Mouse (Mus musculus): Measurements from ENCODE around the gene Prr15.
A peak's percentile ranks its signal among the peaks of the same experiment; 100 is the strongest.

The Prr15 gene

DNA sequence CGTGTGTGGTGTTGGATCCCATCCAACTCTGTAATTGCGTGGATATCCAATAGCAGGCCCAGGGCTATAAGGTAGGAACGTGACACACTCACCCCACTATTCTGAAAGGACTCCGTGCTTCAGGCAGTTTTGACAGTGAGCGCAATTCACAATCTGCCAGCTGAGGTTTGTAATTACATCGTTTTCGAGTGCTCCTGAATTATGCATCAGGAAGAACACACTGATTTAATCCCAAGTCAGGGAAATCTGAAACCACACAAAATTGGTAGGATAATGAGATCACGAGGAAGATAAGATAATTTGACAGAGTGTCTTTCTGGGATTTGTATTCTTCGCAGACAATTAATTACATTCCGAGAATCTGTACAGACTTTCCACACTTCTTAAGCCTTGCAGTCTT lies 6.1 kb downstream of the Prr15 start:
- DNase-seq (ENCODE audit: low read depth, low spot score), result peak; percentile 64

DNA sequence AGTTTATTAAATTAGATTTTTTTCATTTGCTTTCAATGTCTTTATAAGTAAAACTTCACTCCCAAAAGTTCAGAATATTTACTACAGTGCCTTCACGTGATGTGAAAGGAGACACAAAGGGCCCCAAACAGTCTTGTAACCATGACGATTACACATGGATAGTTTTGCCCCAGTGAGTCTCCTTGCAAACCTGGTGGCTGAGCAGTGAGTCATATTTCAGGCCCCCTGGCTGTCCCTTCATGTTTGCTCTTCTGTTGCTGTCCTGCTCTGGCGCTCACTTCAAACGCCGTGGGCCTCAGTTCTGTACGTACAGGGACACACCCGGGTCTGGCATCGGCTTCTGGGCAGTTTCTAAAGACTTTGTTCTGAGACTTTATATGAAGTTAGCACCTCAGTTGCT lies 6.6 kb downstream of the Prr15 start:
- no peak for DNase-seq (ENCODE audit: low read depth, low spot score)

DNA sequence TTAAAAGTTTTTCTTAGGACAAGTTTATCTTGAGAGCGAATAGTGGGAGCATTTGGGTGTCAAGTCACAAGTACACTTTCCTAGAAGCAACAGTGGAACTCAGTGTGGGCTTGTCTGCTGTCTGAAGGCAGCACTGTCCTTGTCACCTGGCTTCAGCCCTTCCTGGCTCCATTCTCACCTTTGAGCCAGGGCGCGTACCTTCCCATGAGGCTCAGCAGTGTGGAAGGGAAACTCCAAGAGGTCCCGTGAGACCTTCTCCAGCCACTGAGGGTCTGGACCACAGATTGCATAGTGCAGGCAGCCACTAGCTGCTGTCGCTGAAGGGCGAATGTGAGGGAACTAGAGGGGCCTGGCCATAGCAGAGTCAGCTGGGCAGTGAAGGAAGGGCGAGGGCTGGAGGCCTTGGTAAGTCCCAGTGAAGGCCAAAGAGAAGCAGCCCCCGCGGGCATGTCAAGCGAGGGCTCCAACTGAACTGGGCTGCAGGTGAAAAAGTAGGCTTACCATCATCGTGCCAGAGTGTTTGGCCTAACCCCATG lies 7.5 kb downstream of the Prr15 start:
- no peak for DNase-seq (ENCODE audit: low read depth, low spot score)

DNA sequence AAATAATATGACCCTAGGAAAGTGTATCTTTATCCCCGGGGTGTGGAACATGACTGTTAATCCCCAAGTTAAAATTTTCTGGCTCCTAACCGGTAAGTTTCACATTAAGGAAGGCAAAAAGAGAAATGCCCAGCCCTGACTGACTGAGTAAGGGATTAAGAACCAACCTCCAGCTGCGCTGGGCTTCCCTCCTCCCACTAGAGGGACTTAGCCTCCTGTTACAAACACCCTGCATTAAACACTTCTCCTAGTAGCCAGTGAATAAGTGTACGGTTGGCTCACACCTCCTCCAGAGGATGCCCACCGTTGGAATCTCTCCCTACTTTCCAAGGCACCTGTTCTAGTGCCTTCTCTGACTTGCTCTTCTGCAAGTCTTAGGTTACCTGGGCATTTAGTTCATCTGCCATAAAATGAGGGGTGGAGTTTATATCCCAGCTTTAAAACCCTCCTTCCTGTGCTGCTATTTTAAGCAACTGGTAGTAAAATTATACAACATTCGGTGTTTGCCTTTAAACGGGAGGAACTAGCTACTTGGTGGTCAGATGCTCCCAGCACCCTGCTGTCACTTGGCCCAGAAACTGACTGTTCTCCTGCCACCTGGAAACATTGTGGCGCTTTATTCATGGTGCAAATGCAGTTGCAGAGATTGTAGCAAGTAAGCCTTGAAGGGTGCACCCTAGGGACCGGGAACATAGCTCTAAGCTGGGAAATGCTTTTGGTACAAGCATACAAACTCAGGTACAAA lies 8.2 kb downstream of the Prr15 start:
- no peak for DNase-seq (ENCODE audit: low read depth, low spot score)

DNA sequence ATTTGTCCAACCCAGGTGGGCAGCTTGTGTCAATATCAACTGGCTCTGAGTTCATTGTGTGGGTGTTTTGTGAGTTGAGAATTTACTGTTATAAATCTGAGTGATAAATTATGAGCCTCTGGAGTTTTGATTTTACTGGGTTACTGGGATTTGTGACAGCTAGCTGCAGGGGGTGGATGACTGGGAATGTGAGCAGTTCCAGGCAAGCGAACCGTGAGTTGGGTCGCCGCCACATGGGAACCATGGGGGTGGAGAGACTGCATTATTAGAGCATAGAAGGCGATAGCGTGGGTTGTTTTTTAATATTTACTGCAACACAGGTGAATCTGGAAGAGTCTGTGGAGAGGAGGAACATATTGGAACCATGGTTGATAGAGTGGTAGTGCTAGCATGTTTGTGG lies 11.7 kb downstream of the Prr15 start:
- DNase-seq (ENCODE audit: low read depth, low spot score), result no peak

DNA sequence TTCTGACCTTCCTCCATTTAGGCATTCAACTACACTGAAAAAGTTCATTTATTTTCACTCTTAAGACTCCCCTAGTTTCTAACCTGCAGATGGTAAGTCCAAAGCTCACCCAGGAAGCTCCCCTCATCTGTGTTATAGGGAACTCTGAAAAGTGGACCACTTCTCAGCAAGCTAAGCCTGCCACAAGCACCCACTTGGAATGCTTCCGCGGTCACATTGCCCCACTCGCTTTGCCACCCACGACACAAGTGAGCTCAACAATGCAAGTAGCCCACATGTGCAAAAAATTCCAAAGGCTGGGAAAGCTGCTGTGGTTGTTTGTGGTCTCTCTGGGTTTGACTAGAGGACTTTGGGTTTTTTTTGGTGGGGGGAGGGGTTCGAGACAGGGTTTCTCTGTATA lies 15.5 kb downstream of the Prr15 start:
- DNase-seq (ENCODE audit: low read depth, low spot score), result no peak

DNA sequence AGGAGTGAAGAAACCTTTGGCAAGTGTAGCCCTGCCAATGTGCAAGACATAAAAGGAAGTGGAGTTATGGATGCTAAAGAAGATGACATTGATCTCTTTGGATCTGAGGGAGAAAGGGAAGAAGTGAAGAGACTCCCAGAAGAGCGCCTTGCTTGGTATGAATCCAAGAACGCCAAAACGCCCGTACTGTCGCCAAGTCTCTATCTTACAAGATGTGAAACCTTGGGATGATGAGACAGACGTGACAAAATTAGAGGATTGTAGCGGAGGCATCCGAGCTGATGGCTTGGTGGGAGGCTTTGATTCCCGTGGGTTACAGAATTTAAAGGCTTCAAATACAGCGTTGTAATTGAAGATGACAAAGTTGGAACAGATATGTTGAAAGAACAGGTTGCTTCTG lies 16.6 kb downstream of the Prr15 start:
- no peak for DNase-seq (ENCODE audit: low read depth, low spot score)

DNA sequence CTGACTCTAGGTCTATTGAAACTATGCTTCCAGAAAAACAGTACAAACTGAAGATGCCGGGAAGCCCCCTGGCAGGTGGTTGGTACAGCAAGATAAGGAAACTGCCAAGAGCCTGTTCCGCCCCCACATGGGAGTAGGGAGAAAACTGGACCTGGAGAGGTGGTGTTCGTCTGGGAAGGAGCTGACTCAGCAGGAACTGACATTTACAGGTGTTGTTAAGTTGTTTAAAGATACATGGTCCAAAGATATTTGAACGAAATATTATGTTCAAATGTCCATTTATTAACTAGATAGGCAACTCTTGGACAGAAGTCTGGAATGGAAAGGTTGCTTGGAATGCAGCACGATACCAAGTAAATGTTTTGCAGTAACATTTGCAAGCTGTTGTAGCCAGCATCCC lies 26.2 kb downstream of the Prr15 start:
- no peak for DNase-seq (ENCODE audit: low read depth, low spot score)

DNA sequence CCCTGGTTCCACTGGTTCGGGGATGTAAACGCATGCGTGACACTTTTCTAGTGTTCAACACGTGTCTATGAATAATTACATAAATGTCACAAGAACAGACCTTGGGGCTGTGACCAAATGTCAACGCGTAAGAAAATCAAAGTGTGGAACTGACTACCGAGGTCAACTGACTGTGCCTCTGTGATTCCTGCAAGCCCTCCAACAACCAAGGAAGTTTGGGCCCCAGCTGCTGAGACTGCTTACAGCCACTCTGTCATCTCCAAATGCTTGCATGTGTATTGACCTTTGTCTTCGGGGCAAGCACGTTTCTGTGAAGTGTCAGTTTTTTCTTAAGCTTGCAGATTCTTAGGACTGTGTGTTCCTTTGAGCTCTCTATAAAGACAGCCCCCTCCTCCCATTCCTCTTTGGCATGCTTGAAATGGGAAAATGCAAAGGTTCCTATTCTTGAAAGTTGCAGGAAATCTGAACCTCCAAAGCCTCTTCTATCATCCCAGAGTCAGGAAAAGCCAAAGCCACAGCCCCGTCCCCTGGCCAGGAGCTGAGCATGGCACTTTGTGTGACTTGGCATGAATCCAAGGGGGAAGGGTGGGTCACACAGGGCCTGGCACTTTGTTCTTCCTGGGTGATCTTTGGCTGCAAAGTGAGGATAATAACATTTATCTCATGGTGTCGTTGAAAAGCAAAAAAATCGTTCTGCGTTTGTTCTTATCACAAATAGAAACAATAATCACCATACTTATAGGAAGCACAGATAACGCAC lies 27.5 kb downstream of the Prr15 start:
- DNase-seq (ENCODE audit: low read depth, low spot score), result no peak

DNA sequence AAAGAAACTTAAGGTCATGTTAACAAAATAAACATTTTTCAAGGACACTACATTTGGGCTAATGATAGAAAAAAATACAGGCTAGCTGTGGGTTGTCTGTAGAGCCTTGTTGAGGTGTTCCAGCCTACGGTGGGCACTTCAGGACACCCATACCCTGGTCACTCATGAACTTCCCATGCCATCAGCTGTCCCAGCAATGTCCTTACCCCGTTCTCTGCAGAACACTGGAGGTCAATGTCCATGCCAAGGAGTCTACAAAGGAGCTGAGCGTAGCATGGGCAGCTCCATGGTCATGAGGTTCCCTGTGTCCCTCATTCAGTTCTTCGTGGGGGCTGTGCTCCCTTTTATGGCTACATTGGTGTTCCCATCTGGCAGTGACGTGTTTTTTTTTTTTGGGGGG lies 28.1 kb downstream of the Prr15 start:
- DNase-seq (ENCODE audit: low read depth, low spot score), result no peak

DNA sequence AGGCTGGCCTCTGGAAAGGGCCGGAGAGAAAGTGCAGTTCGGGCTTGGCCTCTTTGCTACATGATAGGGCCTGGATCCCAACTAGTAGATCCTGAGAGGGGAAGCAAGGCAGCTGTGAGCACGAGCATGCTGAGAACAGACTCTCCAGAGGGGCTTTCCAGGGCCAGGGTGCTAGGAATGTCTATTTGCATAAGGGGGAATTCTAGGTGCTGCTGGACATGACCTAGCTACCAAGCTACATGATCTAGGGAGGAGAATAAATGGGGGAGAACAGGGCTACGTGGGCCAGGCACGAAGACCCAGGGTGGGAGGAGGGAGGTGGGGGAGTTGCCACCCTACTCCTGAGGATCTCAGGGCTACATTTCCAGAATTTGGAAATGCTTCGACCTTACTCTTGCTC lies 30.0 kb downstream of the Prr15 start:
- DNase-seq (ENCODE audit: low read depth, low spot score), result no peak

DNA sequence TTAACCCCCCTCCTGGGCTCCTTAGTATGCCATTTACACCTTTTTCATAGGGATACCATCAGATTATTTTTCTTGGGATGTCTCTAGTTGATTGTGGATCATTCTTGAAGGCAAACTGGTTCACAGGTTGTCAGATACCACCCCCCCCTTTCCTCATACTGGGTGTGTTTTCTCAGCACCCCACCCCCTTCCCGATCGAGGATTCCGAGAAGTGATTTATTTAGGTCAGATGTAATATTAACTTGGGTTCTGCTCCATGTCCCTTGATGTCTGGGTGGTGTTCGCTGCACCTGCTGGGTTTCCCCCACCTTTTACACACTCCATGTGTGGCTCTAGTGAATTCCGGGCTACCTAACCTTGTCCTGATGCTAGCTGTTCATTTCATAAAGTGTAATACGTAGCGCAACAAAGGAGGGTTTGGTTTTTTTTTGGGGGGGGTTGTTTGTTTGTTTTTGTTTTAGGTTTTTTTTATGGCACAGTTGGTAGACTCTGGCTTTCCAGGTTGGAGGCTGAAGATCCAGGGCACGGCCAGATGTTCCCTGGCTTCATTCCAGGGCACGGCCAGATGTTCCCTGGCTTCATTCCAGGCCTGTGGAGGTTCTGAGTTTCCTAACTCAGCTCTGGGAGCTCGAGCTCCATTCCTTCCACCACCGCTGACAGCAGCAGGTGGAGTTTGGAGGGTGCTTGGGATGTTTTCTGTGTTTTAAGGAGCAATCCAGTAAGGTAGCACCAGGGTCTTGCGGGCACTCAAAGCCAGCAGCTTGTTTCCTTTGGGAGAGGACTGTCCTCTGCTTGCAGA lies 37.1 kb downstream of the Prr15 start:
- DNase-seq (ENCODE audit: low read depth, low spot score), result no peak

DNA sequence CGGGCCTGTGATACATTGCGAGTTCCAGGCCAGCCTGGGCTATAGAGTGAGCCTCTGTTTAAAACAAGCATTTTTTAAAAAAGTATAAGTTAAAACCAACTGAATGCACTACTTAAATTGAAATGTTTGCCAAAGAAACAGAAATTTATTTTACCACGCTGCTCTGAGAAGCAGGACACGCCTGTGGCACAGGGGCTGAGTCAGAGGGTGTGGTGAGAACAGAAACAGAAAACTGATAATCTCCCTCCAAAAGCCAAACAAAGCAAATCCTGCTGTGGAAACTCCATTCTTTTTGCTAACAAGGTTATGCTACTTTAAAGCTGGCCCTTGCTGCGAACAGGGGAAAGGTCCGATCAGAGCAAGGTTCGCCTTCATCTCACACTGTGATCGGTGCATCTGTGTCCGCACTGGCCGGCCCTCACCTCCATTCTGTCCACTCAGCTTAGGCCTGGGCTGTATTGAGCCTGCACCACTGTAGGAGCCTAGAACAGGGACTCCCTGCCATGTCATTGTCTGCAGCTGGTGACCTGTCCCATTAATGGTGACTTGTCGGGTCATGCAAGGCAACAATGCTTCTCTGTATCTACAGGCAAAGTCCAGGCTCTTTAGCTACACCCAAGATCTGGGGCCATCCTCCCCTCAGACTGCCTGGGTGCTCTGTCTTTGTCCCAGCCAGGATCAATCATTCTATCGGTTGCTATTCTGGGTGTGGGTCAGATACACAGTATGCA lies 38.9 kb downstream of the Prr15 start:
- no peak for DNase-seq (ENCODE audit: low read depth, low spot score)

DNA sequence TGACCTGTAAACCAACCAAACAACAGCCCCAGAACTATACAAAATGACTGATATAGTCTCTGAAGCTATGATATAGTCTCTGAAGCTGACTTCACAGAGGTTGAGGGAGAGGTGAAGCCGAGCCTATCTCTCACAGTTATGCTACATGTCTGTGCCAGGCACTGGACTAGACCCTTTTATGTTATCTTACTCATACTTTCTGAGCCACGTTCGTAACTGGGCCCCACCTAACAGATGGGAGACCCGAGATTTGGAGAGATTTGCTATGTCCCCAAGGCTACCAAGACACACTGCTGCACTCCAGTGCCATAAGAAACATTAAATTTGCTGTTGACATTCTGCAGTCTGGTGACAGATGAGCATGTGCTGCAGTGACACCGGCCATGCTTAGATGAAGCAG lies 41.0 kb downstream of the Prr15 start:
- no peak for DNase-seq (ENCODE audit: low read depth, low spot score)

DNA sequence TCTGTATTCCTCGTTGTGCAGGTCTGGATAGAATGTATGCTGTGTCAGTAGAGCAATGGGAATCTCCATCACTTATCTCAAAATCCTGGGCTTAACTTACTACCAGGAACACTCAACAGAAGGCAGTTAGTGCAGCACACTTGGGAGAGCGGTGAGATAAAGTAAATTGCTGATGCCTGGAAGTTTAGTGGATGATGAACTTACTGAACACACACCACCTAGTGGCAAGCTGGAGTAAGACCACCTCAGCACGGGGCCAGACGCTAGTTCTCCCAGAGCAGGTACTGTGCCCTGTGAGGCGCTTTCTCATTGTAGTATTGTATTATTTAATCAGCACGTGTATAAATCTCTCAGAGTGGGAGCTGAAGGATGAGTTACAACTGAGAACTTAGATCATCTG lies 42.4 kb downstream of the Prr15 start:
- DNase-seq (ENCODE audit: low read depth, low spot score), result no peak

DNA sequence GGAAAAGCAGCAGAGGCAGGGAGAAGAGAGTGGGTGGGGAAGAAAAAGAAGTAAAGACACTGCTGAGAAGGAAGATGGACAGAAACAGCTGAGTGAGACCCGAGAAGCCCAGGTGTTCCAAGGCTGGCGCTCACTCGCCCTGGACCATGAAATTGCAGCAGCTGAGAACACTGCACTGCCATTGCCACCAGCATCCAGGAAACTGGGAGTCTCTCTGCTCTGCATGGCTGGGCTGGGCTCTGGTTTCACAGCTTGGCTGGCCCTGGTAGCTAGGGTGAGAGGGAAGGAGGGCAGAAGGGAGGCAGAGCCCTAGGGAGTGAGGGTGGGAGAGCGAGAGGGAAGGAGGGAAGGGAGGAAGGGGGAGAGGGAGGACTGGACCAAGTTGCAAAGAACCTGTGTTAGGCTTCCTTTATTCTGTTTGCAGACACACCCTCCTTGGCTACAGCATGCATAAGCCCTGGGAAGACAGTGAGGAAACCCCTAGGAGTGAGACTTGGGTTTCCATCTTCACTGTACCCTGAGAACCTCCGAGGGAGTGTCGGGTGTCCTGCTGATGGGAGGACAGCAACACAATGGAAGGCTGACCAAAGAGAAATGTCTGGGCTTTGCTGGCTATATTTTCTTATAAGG lies 44.4 kb downstream of the Prr15 start:
- no peak for DNase-seq (ENCODE audit: low read depth, low spot score)

DNA sequence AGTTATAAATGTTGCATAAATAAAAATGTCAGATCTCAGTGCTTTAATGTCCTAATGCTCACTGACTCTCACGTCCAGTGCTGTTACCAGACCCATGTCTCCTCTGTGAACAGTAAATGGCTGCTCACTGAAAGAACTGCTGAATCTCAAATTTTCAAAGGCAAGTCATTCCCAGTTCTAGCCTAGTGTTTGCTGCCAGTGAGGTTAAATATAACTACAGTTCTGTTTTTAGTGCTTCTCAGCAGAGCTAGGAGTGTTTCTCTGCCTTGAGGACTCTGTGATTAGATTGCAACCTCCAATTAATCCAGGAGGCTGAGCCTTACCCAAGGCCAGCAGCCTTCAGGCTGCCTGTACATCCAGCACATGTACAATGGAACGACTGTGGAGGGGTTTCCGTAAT lies 46.2 kb downstream of the Prr15 start:
- DNase-seq (ENCODE audit: low read depth, low spot score), result no peak

DNA sequence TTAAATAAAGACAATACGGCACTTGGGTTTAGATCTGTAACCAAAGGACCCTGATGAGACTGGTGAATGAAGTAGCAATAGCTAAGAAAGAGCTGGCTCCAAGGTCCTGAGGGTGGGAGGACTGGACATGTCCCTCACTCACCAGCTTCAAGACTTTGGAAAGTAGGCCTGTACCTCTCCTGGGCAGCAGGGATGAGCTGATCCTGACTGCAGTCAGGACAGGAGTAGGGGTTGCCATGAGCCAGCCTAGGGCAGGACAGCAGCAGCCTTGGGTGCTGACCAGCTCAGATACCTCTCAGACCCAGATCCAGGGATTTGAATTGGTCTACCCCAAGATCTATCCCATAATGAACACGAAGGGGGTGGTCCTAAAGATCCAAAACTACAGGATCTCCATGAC lies 53.7 kb downstream of the Prr15 start:
- DNase-seq (ENCODE audit: low read depth, low spot score), result no peak

All from brain, embryonic 18.5 days (tissue).